Mouse (Mus musculus) mouse embryonic stem cell (cell line): ENCODE results near the gene Rapgef1.

ENCODE experiments used
- in situ Hi-C, 2 experiments: fragments of 300-500 bp; cut with MboI; formaldehyde crosslinking; loops; 1 replicate in 1 of 2; 3 replicates in 1 of 2; pipeline ENCODE4 v1.14.3; 2019 to 2020; ENCODE audit warnings: low sequenced_read_pairs in 2 of 2, low pct_unique_long_range_greater_than_20kb in 1 of 2, mixed read lengths in 1 of 2; ENCODE audit not compliant: unreplicated experiment in 1 of 2

Gene Rapgef1

GRCm38 (mm10) chr2:29637528-29637927 lies 18.0 kb downstream of the Rapgef1 start:
- in situ Hi-C loops = no loop called here

DNA sequence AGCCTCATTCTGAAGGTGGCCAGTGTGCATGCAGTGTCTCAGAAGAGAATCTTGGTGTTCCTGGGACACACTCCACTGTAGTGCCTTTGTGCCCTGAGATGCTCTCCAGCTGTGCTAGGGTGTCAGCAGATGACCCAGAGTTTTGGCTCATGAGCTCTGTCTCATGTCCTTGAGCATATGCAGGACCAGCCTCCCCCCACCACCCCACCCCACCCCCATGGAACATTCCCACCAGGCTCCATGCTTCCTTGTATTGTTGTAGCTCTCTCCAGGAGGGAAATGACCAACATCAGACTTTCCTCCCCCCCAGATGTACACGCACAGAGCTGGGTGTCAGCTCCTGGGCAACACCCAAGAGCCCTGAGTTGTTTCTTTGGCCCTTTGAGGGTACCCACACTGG lies 19.9 kb downstream of the Rapgef1 start:
- in situ Hi-C loops = no loop called here

- in situ Hi-C loops = no loop called here
These were observed 20.6 kb downstream of the Rapgef1 start for GRCm38 (mm10) chr2:29639953-29640743.

DNA sequence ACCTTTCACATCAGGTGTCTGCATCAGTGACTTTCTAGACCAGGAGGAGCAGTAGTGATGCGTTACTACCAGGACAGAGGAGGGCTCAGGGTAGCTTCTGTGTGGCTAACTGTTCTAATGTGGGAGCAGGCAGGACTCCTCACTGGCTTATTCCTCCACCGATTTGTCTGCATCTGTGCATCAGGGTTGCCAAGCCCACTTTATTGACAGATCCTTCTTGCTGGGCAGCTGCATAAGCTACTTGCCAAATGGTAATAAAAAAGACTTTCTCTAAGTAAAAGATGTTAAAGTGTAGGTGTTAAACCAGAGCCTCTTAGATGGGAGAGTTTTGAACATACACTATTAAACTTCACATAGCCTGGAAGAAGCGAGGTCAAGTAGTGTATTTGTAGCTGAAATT lies 22.2 kb downstream of the Rapgef1 start:
- in situ Hi-C loops = no loop called here

- in situ Hi-C loops = no loop called here
These were observed 23.9 kb downstream of the Rapgef1 start for GRCm38 (mm10) chr2:29643418-29643817.

GRCm38 (mm10) chr2:29645071-29645628 lies 25.6 kb downstream of the Rapgef1 start:
- in situ Hi-C loops = no loop called here

GRCm38 (mm10) chr2:29646613-29647012 lies 27.1 kb downstream of the Rapgef1 start:
- in situ Hi-C loops = no loop called here

DNA sequence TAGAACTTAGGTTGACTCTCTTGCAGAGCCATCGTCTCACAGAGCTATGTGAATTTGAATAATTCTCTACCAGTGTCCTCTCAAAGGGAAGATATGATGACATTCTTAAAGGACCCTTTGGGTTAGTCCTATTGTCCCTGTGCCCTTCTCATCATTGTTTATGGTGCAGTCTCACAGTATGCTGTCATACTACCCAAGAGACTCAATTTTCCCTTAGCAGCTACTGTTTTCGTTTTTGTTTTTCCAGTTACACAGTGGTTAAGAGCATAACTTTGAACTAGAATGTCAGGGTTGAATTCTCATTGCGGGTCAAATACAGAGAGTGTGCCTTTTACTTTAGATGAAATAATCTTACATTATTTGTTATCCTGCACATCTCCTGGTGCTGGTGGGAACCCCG lies 27.6 kb downstream of the Rapgef1 start:
- in situ Hi-C loops = no loop called here

DNA sequence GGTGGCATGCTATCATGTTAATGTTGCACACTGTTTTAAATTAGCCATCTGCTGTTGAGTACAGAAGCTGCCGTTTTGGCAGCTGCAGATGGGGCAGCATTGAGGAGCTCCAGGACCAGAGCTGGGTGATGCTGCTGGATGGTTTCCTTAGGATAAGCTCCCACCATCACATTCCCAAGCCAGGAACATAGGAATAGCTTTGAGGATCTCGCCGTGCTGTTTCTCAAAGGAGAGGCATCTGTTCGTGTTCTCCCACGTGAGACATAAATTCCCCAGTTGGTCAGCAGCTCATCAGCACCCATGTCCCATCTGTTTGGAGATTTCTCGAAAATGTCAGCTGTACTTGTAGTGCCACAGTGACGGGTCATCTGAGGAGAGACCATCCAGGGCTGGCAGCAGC lies 28.3 kb downstream of the Rapgef1 start:
- in situ Hi-C loops = no loop called here

DNA sequence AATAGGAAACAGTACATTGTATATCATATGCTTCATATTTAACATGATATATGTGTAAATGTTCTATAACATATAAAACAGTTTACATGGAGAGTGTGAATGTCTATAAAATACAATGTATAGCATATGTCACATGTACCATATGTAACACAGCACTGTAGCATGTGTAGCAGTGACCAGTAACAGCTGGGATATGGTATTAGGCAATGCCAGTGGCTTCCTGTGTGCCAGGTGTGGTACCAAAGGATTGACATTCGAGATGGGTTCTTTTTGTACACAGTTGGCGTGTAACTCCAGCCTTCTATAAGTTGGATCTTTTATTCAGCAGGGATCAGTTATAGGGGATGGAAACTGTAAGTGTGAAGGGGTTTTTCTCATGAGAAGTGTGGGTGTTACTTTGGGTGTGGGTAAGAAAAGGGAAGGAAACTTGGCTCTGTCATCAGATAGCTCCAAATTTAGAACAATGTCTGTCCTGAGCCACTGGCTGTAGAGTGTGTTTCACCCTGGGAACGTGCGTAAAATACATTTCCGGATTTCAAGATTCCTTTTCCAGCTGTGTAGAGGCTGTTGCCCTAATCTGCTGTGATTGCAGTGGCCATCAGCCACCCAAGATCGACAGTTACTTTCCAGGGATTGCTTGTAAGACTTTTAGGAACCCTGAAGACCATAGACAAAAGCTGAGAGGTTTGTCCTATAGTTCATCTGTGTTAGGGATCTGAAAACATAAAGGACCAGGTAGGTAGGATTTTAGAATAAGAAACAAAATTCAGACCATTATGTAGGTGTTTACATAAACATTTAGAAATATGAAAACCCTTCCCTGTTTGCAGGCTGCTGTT lies 29.7 kb downstream of the Rapgef1 start:
- in situ Hi-C loops = no loop called here

DNA sequence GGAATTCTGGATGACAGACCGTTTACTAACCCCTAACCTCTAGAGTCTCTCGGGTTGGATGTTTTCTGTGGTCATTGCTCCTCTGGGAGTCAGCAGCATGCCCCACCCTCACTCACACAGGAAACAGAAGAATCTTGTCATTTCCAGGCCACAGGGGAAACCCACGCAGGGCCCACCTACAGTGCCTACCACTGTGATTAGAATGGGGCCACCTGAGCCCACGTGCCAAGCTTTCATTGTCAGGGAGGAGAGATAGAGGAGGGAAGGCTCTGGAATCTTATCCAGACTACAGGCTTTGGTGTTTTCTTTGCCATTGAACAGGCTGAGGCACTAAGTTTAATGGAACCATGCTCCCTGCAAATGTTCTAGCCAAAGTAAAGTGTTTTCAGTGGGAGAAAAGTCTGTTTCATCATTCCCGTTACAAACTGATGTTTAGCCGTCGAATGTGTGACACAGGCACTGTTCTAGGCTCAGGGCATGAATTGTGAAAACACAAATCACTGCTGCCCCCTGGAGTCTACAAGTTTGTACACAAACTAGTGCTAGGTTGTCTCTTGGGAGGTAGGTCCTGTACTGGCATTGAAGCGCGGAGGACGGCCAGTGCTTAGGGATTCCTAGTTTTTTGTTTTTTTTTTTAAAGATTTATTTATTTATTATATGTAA lies 30.4 kb downstream of the Rapgef1 start:
- in situ Hi-C loops = no loop called here

- in situ Hi-C loops = no loop called here
These were observed 32.4 kb downstream of the Rapgef1 start for GRCm38 (mm10) chr2:29651876-29652275.

- in situ Hi-C loops = no loop called here
These were observed 35.9 kb downstream of the Rapgef1 start for GRCm38 (mm10) chr2:29655433-29655832.

DNA sequence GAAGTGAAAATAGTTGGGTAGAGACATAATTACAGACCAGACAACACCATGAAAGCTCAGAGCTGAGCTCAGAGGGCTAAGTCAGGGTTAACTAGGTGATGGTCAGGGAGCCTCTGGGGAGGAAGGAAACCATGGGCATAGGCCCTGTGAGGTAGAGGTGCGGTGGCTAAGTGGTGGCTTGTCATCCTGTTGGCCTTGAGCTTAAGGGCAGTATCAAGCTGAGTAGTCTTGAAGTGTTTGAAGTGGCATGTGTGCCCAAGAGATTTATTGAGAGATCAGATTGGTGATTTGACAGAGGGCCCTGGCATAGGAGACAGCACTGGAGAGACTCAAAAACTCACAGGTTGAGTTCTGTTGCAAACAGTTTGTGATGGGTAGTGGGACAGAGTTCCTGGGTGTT lies 36.6 kb downstream of the Rapgef1 start:
- in situ Hi-C loops = no loop called here

- in situ Hi-C loops = no loop called here
These were observed 37.6 kb downstream of the Rapgef1 start for GRCm38 (mm10) chr2:29657089-29657488.

GRCm38 (mm10) chr2:29661751-29662191 lies 42.3 kb downstream of the Rapgef1 start:
- in situ Hi-C loops = no loop called here

DNA sequence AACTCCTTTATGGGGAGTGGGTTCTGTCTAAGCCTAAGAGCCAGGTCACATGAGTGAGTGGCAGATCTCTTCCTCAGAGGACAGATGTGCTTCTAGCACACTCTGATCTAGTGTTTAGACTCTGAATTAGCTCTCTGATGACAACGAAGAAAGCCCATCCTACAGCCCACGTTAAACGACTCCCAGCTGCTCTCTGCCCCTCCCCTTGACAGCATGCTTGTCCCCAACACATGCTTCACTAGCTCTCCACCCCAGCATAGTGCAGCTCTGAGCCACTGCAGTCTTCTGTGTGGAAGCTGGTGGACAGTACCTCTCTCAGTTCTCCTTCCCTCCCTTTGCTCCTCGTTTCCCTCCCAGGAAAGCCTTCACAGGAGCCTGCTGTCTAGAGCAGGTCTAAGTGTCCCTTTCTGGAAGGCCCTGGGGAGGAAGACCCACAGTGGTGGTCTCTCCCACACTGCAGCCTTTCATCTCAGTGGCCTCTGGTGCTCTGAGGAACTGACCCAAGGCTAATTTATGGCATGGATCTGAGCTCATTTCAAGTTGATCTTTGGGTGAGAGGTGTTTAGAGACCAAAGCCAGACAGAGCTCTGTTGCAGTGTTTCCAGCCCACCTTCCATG lies 43.8 kb downstream of the Rapgef1 start:
- in situ Hi-C loops = no loop called here

- in situ Hi-C loops = no loop called here
These were observed 45.9 kb downstream of the Rapgef1 start for GRCm38 (mm10) chr2:29665421-29665820.
